Mouse (Mus musculus): ENCODE data around the gene Ppp1r1c.

The Ppp1r1c gene

DNA sequence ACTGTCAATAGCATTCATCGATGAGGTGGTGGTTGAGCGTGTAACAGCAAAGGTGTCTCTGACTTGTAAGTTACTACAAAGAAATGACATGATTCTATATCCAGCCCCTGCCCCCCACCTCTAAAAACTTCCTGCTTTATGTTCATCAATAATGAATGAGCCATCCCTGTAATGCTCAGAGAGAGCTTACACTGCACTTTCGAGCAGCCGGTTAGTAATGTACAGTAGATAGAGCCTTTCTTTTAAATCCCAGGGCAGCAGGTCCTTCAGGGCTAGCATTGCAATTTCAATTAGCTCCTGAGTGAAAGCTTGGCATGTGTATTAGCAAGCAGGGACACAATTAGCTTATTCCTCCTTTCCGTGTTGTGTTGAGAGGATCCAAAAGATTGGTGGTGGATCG is at the start of gene Ppp1r1c:
TSS of gene Ppp1r1c (plus strand) at position 206 of the 400 bp plus-strand sequence.
- no peak for DNase-seq

DNA sequence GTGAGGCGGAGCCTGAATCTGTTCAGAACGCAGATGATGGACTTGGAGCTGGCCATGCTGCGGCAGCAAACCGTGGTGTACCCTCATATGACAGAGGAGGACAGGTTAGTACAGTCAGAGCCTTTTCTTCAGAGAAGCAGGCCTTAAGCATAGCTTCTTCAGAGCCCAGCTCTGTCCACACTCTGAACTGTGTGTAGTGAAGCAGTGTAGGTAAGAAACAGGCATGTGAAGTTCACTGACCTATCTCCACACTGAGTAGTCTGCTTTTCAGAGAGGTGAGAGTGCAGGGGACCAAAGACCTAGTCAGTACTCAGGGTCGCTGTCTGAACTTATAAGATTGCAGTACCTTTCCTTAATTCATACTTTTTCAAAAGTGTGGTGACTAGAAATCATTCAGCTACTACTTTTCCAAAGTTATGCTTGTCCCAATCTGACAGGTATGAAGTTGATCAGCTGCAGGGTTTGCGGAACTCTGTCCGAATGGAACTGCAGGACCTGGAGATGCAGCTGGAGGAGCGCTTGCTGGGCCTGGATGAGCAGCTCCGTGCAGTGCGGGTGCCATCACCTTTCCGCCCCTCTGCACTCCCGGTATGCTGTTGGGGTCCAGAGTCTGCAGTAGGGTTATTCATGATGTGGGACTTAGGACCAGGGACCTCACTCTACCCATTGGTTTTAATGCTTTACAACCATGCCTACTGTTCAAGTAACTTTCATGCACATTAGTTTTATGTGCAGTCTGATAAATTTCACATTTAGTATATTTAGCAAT is 47.0 kb upstream of the Ppp1r1c start:
- no peak for DNase-seq

DNA sequence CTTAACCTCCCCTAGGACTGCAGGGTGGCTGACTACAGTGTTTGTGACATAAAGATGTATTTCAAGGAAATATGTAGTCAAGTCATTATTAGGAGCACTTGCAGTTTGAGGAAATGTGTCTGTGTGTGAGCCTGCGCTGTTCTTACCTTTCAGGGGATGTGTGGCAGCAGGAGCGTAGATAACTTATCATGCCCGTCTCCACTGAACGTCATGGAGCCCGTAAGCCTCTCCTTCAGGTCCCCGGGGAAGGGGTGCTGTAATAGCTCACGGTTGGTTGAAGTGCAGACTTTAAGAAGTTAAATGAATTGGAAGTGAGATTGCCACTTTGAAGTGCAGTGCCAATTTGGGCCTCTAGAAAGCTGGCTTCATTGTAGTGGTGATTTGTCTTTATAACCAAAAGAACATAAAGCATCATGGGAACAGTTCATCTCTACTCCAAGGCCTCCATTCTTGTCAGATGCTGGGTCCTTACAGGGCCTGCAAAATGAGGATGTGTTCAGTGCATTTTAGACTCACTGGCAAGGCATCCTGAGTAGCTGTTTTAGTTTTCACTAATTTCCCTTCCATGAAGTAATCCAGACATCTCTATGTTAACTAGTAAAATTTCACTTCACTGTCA is 46.0 kb upstream of the Ppp1r1c start:
- DNase-seq: no peak

DNA sequence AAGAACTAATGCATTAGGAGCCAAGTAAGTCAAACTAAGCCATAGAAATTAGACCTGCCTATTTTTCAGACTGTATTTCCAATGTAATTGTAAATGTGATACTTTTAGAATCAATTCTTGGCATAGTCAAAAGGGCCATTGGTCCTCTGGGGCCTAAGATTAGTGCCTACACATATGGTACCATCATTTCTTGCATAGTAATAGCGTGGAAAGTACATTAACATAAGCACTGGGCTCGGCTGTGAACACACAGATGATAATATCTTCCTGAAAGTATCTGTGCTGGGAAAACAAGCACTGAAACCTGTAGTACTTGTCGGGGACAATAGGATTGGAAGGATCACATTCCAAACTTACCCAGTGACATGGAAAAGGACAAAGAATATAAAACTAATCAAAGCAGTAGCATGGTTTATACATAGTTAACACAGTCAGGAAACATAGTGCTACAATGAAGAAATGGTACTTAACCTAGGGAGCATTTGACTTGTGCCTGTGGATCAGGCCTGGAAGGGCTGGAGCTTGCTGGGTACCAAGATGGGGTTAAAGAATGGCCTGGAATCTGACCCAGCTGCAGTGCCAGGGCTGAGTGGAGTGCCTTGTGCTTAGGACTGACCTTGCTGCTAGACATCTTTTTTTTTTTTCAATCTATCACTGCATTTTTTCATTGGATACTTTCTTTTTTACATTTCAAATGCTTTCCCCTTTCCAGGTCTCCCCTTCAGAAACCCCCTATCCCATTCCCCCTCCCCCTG is 42.9 kb upstream of the Ppp1r1c start:
- no peak for DNase-seq

DNA sequence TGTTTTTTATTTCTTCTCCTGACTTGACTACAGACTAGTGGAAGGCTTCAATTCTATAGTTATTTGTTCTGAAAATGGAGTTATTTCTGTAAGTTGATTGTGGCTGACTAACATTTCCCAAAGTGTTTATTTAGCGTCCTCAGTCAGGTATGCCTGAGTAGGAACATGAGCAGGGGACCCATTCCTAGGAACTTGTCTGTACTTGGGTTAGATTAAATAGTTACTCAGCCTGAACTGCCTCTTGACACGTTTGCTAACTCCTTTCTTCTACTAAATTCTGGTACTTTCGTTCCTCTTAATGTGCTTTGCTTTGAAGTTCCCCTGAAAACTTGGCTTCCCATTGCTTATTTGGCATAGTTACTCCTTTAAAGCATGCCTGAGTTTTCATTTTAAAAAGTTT is 42.1 kb upstream of the Ppp1r1c start:
- DNase-seq: no peak

DNA sequence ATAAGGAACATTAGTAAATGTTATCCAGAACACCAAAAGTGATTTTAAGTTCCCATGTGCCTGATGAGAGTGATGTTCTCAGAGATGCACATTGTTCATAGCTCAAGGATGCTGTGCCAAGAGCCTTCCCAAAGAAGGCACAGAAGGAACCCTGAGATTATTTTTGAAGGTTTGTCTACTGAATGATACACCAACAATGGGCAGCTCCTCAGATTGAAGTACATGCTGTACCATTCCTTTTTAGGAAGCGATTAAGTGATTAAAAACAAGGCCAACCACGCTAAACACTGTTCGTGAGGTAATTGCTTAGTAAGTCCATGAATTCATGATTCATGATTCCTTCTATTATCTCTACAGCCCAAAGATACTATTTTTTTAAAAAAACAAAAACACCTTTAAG is 32.3 kb upstream of the Ppp1r1c start:
- no peak for DNase-seq

DNA sequence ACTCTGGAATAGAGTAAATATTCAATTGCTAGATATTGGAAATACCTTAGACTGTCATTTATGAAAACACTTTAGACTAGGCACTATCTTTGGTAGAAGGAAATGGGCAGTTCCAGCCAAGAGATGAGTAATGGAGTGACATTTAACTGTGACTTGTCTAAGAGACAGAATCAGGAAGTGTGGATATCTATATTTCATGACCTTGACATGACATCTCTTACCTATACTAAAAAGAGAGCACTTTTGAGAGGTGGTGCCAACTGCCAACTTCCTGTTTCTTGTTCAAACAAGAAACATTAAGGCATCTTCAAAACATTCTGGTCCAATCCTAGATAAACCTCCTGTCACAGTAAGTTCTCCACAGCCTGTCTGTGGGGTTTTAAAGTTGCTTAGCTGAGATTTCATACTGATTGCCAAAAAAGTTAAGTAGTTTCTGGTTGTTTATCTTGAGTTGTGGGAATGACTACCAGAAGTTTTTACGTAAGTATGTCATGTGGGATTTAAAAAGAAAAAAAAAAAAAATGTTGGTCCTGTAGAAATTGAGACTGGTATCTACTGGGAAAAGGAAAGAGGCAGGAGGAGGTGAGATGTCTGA is 29.8 kb upstream of the Ppp1r1c start:
- DNase-seq: no peak

DNA sequence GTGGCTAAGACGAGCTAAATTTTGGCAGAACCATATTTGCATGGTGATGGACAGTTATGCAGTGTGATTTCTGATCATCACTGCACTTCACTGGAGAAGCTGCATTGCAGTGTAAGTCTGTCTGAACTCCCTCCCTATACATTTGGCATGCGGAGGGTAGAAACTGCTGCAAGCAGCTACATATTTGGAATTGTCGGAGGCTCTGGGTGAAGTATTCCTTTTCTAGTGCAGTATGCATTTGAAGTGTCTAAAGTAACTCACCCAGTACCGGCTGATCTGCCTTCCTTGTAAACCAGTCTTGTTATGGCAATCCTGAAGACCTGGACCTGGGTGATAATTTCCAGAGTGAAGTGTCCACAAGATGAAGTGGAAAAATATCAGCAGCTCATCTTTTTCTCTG is 25.9 kb upstream of the Ppp1r1c start:
- no peak for DNase-seq

DNA sequence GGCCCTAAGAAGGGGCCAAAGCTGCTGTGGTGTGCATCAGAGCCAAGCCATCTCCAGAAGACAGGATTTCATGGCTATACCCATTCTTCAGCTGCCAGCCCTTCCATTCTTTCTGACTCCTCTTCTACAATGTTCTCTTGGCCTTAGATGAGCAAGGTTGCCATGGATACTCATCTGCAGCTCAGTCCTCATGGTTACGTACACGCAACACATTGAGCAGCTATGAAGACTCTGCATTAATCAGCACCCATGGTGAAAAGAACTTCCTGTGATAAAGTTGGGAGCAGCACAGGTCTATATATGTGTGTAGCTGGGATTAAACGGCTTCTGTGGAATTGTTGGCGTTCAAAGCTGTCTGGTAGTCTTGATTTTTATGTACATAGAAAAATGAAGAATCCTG is 24.3 kb upstream of the Ppp1r1c start:
- DNase-seq: no peak

DNA sequence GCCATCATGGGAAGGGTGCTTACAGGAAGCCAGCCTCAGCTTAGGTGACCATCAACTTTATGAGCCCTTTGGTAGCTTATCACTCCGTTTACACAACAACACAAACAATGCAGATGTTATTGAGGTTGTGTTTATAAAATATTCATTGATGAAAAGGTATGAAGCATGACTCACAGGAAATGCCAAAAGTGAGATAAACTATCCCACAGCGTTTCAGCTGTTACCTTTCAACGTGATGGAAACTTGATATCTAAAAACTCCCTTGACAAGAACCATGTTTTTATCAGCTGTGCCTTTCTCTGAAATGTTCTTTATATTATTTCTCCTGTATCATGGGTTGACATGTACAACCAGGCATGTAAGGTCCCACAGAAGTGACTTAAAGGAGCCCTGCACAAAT is 16.7 kb upstream of the Ppp1r1c start:
- no peak for DNase-seq

DNA sequence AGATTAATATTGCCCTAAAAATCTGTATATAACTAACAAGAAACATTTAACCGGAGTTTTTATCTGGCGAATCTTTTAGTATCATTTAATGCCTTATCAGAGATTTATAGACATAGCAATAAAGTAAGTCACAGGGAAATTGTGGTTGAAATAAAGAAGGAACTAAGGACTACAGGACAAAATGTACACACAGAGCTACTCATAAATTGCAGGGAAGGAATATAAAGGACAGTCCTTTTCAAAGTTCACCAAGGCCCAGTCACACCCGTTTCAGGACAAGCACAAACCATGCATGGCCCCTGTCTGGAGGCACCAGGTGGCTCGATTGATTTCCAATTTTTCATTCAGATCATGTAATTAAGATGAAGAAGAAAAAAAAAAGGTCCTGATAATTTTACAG is 12.4 kb upstream of the Ppp1r1c start:
- no peak for DNase-seq

DNA sequence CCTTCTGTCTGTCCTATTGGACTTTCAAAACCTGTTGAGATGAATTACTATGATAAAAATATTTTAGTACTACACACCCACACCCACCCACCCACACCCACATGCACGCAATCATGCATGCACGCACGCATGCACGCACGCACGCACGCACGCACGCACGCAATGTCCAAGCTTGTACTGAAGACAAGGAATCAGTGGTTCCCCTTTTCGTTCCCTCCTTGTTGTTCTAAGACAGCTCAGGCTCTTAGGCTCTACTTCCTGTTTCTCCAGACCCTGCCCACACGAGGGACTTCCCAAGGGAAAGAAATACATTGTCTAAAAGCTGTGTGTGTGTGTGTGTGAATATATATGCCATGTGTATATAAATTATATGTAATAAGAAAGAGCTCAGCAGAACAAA is 11.6 kb upstream of the Ppp1r1c start:
- no peak for DNase-seq

DNA sequence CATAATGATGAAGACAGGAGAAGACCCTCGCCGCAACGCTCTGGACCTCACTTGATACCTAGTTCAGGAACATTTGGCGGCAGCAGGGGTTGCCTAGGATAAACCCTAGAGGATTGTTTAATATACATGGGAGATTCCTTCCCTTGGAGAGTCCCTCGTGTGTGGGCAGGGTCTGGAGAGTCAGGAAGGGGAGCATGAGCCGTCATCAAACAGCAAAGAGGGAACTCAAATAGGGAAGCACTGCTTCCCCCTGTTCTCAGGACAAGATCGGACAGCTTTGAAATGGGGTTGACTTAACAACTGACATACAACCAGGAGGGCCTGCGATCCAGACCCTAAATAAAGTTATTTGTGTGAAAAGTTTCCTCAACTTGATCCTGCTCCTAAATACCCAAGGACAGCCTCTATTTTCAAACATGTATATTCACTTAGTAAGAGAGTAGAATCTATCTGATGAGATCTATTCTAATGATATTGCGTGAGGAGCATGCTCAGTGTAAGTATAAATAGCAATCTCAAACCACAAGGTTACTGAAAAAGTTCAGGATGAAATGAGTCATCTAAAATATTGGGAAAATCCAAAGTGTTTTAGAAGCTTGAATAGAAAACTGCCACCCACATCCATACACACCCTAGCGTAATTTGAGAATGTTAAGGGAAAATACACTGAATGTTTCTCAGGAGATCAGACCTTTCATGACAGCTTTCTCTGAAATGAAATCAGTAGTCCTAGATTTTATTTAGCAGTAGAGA is 10.9 kb upstream of the Ppp1r1c start:
- no peak for DNase-seq

DNA sequence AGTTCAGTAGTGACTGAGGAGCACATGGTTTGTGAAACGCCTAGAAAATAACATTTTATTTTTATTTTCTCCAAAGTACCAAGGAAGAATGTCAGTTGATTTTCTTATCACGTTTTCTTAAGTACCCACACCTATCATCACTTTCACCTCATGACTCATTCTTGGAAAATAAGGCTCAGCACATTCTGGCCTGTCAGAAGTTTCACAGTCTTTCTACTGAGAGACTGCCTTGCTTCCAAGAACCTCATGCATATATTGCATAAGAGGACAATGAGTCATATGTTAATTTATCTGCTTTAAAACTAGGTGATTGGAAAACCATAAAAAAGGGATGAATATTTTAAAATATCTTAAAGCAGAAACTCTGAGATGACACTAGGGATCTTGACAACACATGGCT is 9.4 kb upstream of the Ppp1r1c start:
- no peak for DNase-seq

DNA sequence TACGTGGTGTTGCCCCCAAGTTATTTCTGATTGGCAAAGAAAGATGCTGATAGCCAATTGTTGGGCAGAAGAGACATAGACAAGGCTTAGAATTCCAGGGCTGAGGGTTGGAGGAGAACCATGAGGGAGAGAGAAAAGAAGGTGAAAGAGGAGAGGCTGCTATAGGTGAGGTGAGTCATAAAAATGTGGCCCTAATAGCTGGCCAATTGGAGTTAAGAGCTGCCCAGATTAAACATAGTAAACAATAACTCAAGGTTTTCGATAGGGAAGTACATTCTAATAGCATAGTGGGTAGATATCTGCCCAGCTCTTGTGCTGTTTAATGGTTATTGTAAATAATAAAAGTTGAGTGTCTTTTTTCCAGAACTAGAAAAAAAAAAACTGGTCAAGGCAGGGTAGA is 2.8 kb upstream of the Ppp1r1c start:
- no peak for DNase-seq

DNA sequence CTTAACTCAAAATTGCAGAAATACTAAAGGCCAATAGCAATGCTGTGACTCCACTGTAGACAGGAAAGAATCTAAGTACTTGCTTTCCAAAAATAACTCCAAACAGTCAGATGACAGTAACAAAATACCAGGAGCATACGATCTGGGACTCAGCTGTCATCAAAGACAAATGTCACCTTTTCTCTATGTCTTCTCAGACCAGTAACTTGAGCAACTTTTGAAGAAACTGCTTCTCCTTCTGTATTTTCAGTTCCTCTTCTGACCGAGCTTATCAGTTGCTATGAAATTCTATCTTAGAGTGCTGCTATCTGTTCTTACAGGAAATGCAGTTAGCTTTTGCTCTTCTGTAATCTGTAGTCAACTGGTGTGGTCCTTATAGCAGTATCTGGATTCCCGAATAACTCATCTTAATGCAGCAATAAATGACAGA is 6.1 kb downstream of the Ppp1r1c start:
- no peak for DNase-seq

DNA sequence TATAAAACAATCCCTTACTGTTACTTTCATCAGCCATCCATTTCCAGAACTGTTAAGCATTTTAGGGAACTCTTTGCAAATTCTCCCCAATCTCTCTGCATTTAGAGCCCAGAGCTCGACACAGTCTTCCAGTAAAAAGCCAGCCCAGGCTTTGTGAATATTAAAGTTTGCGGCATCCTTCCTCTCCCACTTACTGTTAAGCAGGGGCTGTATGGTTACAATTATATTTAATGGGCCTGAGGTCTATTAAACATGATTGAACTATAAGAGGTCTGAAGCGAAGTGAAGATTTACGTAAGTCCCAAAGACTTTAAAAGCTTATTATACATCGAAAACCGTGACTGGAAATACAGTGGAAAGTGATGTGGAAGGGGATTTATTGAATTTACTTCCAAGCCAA is 7.2 kb downstream of the Ppp1r1c start:
- no peak for DNase-seq

DNA sequence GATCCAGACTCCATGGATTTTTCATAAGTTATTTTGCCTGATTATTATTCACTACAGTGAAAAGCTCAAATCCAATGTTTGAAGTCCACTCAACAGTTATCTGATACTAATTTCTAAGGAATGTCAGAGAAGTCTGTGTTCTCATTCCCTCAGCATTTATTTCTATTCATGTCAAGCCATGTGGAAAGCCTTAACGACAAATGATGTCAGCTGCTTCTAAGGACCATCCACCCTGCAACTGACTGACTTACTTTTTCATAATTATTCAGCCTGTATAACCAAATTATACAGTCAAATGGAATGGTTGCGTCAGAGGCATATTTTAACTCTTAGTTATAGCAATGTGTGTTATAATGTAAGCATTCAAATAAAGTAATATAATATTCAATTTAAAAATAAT is 8.3 kb downstream of the Ppp1r1c start:
- no peak for DNase-seq

DNA sequence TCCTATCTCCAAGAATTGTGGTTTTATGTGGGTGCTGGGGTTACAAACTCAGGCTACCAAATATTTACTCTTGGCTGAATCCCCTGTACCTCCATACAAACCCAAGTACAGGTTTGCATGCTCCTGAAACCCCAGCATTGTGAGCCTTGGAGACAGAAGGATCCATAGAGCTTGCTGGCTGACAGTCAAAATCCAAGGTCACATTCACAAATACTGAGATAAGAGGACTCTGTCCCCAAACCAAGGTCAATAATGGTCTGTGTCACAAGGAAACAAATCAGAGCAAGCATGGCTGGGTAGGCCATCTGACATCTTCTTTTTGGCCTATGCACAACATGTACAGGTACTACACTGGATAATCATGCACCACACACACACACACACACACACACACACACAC is 10.3 kb downstream of the Ppp1r1c start:
- no peak for DNase-seq

DNA sequence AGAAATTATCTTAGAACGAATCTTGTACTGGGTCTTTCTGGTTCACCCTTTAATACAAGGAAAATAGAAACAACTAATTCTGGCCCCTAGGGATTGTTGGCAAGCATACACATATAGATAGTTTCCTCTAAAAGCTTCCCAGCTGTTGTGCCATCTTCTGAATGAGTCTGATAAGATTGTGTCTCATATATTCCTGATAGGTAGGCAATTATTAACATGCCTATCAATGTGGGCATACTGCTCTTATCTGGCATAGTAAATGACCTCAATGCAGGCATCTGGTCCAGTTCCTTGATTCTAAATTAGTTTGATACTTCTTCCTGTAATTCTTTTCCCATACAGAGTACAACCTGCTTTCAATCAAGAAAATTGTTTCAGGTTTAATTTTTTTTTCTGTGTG is 14.8 kb downstream of the Ppp1r1c start:
- DNase-seq: no peak

DNA sequence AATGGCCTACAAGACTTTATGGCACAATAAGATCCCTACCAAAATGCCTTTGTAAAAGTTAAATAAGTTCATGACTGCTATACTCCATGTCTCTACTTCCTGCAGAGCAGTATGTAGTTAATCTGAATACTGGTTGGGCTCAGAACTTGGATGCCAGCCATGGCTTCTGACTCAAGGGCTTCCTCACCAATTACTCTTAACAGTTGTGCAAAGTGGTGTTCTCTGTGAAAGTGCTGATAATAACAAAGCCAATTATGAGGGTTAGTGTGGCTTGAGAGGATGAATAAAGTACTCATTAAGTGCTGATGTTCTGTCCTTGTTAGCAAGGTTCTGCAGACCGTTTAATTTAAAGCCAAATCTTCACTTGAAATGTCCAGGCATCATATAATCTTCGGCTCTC is 31.4 kb downstream of the Ppp1r1c start:
- no peak for DNase-seq

DNA sequence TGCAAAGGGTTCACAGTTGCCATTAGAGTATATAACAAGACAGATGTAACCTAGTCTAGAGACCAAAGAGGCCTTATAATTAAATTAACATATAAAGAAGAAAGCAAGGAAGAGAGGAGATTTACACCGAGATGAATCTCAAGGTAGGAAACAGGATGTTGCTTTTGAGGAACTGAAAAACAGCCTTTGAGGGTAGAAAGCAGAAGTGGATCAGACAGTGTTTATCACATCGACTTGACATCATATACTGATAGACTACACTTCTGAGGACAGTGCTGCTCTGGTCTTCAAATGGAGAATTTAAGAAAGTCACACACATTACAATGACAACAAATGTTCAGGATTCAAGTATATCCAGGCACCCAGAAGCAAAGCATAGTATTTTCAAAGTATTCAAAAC is 34.4 kb downstream of the Ppp1r1c start:
- no peak for DNase-seq

DNA sequence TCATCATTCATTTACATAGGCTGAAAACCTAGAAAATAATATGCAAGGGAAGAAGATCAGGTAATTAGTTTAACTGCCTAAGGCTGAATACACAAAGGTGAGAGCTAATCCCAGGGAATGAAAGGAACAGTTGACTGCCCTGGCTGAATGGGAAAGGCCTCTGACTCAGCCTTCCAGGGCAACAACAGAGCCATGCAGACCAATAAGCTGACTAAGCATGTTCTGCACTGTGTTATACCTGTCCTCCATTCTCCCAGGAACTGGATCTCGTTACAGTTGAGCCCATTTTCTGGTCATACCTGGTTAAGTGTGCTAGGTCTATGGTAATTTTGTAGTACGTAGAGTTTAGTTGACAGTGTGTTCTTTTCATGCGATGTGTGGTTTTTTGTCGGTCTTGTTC is 36.6 kb downstream of the Ppp1r1c start:
- DNase-seq: no peak

Data from thymus, postnatal 4 days (tissue).